Mouse (Mus musculus) CH12.LX (cell line): ENCODE data around the gene Gid4. TPM values are rescaled to one million over a fixed set of nuclear protein-coding genes. Genes with fewer than 3 reads are reported as not detected.
"Not testable (repeated sequence)": the region's sequence is repeated elsewhere in the genome, so short reads cannot be mapped to it uniquely, and the experiment has no call there.

Source experiments
- DNase-seq: peaks from one replicate; pipeline ENCODE4 v3.0.0-alpha.2; 2013; ENCODE audit errors: extremely low read depth
- H3K27ac ChIP-seq: 2 replicates; pipeline ENCODE4 v1.5.1; 2012; ENCODE audit warnings: low read depth, mild to moderate bottlenecking, control low read depth, moderate library complexity; ENCODE audit not compliant: insufficient read depth
- H3K27me3 ChIP-seq: replicated peaks from 2 replicates; pipeline ENCODE3; 2012; ENCODE audit warnings: inconsistent platforms
- H3K36me3 ChIP-seq, 2 experiments: replicated peaks in 1 of 2; 2 replicates each; pipeline versions ENCODE3 to v1.6.1; 2012; ENCODE audit warnings: inconsistent platforms in 1 of 2, low read length in 1 of 2, mild to moderate bottlenecking in 1 of 2, mixed read lengths in 1 of 2, moderate library complexity in 1 of 2; ENCODE audit not compliant: control insufficient read depth in 1 of 2, insufficient read depth in 1 of 2
- H3K4me1 ChIP-seq, 2 experiments: 2 replicates each; pipeline ENCODE4 v1.6.1; 2012; ENCODE audit warnings: inconsistent platforms in 1 of 2, moderate library complexity in 1 of 2; ENCODE audit not compliant: insufficient read depth in 2 of 2, control insufficient read depth in 1 of 2
- H3K4me2 ChIP-seq: 2 replicates; pipeline ENCODE4 v1.6.1; 2012; ENCODE audit warnings: low read depth, mild to moderate bottlenecking, control low read depth; ENCODE audit not compliant: poor library complexity, insufficient read depth, severe bottlenecking
- H3K4me3 ChIP-seq, 3 experiments: fragments of 150-350 bp in 1 of 3; sonication (generic) in 1 of 3; replicated peaks in 1 of 3; 2 replicates each; pipeline versions ENCODE3 to v1.5.1; 2011 to 2012; ENCODE audit warnings: low read depth in 2 of 3, low read length in 2 of 3, mild to moderate bottlenecking in 2 of 3, moderate library complexity in 2 of 3, control low read depth in 1 of 3, improper control_type of control experiment in 1 of 3, inconsistent platforms in 1 of 3, mixed read lengths in 1 of 3; ENCODE audit not compliant: poor library complexity in 1 of 3
- H3K79me2 ChIP-seq: replicated peaks from 2 replicates; pipeline ENCODE4 v1.6.1; 2012; ENCODE audit warnings: mild to moderate bottlenecking, moderate library complexity; ENCODE audit not compliant: control insufficient read depth, poor library complexity, insufficient read depth, severe bottlenecking; ENCODE audit errors: extremely low read depth
- H3K9ac ChIP-seq: 2 replicates; pipeline ENCODE4 v1.6.1; 2012; ENCODE audit warnings: low read depth, mild to moderate bottlenecking, control low read depth, moderate library complexity; ENCODE audit not compliant: insufficient read depth
- H3K9me3 ChIP-seq: replicated peaks from 2 replicates; pipeline ENCODE3; 2012; ENCODE audit warnings: low read length, inconsistent platforms, mixed read lengths
- ELF1 ChIP-seq: IDR thresholded peaks from 2 replicates; pipeline ENCODE4 v1.6.1; 2014; ENCODE audit warnings: low read depth, mild to moderate bottlenecking, inconsistent platforms, low read length, improper control_type of control experiment
- IRF4 ChIP-seq: IDR thresholded peaks from 2 replicates; pipeline ENCODE4 v1.6.1; 2014; ENCODE audit warnings: low read depth, mild to moderate bottlenecking, inconsistent platforms, low read length, improper control_type of control experiment
- KAT2A ChIP-seq: IDR thresholded peaks from 2 replicates; pipeline ENCODE4 v1.6.1; 2012; ENCODE audit warnings: low read length, improper control_type of control experiment, inconsistent platforms; ENCODE audit not compliant: insufficient replicate concordance
- MAX ChIP-seq: IDR thresholded peaks from 2 replicates; pipeline ENCODE4 v1.6.1; 2011; ENCODE audit warnings: low read length, improper control_type of control experiment
- MEF2A ChIP-seq: IDR thresholded peaks from 2 replicates; pipeline ENCODE4 v1.6.1; 2014; ENCODE audit warnings: low read depth, mild to moderate bottlenecking, inconsistent platforms, low read length, improper control_type of control experiment, borderline replicate concordance
- NRF1 ChIP-seq: IDR thresholded peaks from 2 replicates; pipeline ENCODE4 v1.6.1; 2014; ENCODE audit warnings: low read depth, mild to moderate bottlenecking, inconsistent platforms, low read length, improper control_type of control experiment, moderate library complexity
- PAX5 ChIP-seq: IDR thresholded peaks from 2 replicates; pipeline ENCODE4 v1.6.1; 2012; ENCODE audit warnings: low read length, inconsistent platforms, mixed read lengths
- POLR2AphosphoS2 ChIP-seq: IDR thresholded peaks from 2 replicates; pipeline ENCODE4 v1.6.1; 2011; ENCODE audit warnings: low read depth, low read length, improper control_type of control experiment
- RCOR1 ChIP-seq: conservative IDR thresholded peaks from 2 replicates; pipeline ENCODE4 v1.6.1; 2012; ENCODE audit warnings: low read depth, mild to moderate bottlenecking, inconsistent platforms, low read length, improper control_type of control experiment
- SIN3A ChIP-seq: IDR thresholded peaks from 2 replicates; pipeline ENCODE4 v1.6.1; 2012; ENCODE audit warnings: low read length, improper control_type of control experiment, inconsistent platforms
- SMC3 ChIP-seq: IDR thresholded peaks from 2 replicates; pipeline ENCODE4 v1.6.1; 2011; ENCODE audit warnings: low read depth, low read length, improper control_type of control experiment
- ZNF384 ChIP-seq: IDR thresholded peaks from 2 replicates; pipeline ENCODE4 v1.6.1; 2012; ENCODE audit warnings: low read depth, low read length, improper control_type of control experiment, inconsistent platforms
- dilution Hi-C: fragments of 300-500 bp; cut with MboI; formaldehyde crosslinking; loops from 2 replicates; pipeline ENCODE4 v1.14.3; 2020; ENCODE audit warnings: low sequenced_read_pairs; ENCODE audit not compliant: extremely low pct_unique_long_range_greater_than_20kb, extremely low pct_ligation_motif_present
- in situ Hi-C: fragments of 300-500 bp; cut with MboI; formaldehyde crosslinking; loops from 3 replicates; pipeline ENCODE4 v1.14.3; 2019; ENCODE audit warnings: low sequenced_read_pairs, low pct_ligation_motif_present, low pct_unique_long_range_greater_than_20kb, mixed read lengths
- polyA plus RNA-seq: library from polyadenylated mRNA; unstranded; fragments of >175 nt; gene quantifications from 2 replicates; pipeline ENCODE4 v1.2.1, GENCODE M21; 2012; ENCODE audit warnings: low read depth; ENCODE audit not compliant: insufficient read length
- total RNA-seq, 2 experiments: library from RNA; depleted of rRNA; stranded (reverse); fragments of 300-350 nt in 1 of 2; fragments of >200 nt in 1 of 2; gene quantifications; 2 replicates each; pipeline ENCODE4 v1.2.3; 2012 to 2014

Gene Gid4
- total and polyA plus RNA-seq, 3 experiments, result 17.0 to 23.4 (median 17.3) TPM

- Histone ChIP-seq H3K4me1 (no peaks in the 10 kb centered on the region), H3K27me3 (no peaks in the 10 kb centered on the region), H3K36me3 (peaks cover 51 to 82% of the 10 kb centered on the region in 2 experiments), H3K9me3 (no peaks in the 10 kb centered on the region), H3K4me3 (no peak overlapping the region), H3K4me2 (no peak overlapping the region), H3K9ac (no peak overlapping the region), H3K27ac (no peak overlapping the region), H3K79me2 (no peaks in the 10 kb centered on the region)
- no peak for TF ChIP-seq ELF1
- TF ChIP-seq IRF4, result no peak
- TF ChIP-seq SIN3A, result no peak
- TF ChIP-seq SMC3, result no peak
- TF ChIP-seq RCOR1, result no peak
- no peak for TF ChIP-seq POLR2AphosphoS2
- TF ChIP-seq KAT2A, result no peak
- TF ChIP-seq MAX, result no peak
- TF ChIP-seq ZNF384, result no peak
- TF ChIP-seq NRF1, result no peak
- no peak for TF ChIP-seq PAX5
- no peak for TF ChIP-seq MEF2A
- in situ Hi-C loops (no loop called here), dilution Hi-C loops (no loop called here)
- DNase-seq, result no peak
Measured at GRCm38 (mm10) chr11:60435133-60435532, 18.2 kb downstream of the Gid4 start.

GRCm38 (mm10) chr11:60436618-60437017, 19.7 kb downstream of the Gid4 start:
- H3K36me3 ChIP-seq, result peaks cover 57 to 87% of the 10 kb centered on the region in 2 experiments
- H3K9ac ChIP-seq, result no peak overlapping the region

GRCm38 (mm10) chr11:60439621-60440020, 22.7 kb downstream of the Gid4 start:
- H3K4me2 ChIP-seq, H3K79me2 ChIP-seq, H3K4me1 ChIP-seq, H3K27me3 ChIP-seq, H3K9ac ChIP-seq, in situ Hi-C loops, H3K9me3 ChIP-seq, H3K27ac ChIP-seq, dilution Hi-C loops, H3K4me3 ChIP-seq, DNase-seq: not testable (repeated sequence)
- peaks cover 61 to 90% of the 10 kb centered on the region in 2 experiments for H3K36me3 ChIP-seq

More at GRCm38 (mm10) chr11:60436618-60437017, 19.7 kb downstream of the Gid4 start:
- no peaks in the 10 kb centered on the region for H3K79me2 ChIP-seq
- H3K4me3 ChIP-seq, result no peak overlapping the region
- TF ChIP-seq MAX (no peak), IRF4 (no peak), SMC3 (no peak)
- H3K27me3 ChIP-seq, result no peaks in the 10 kb centered on the region
- dilution Hi-C loops (no loop called here), in situ Hi-C loops (no loop called here)
- no peak overlapping the region for H3K4me2 ChIP-seq
- H3K27ac ChIP-seq, result no peak overlapping the region
- H3K9me3 ChIP-seq, result no peaks in the 10 kb centered on the region
- no peak for DNase-seq
- no peaks in the 10 kb centered on the region for H3K4me1 ChIP-seq
